Comparison of ENCODE assay signal across 12 mouse cellular contexts in genomic region chr4:118387316-118387715, GRCm38 (mm10).
"Had no signal": no experiment of that assay in that cellular context is flagged by ENCODE, and none has a peak within 500 bp of the region (broad histone marks: within the 10 kb centered on the region; RNA-seq: fewer than 3 reads in every experiment).

No protein-coding gene starts in this region.

- H3K9me3 ChIP-seq: liver, embryonic 13.5 days; midbrain, embryonic 13.5 days had no signal

- DNase-seq: kidney, adult 18-20 months; kidney, adult 9 months; kidney, postnatal 14 days; kidney, postnatal 4 days; left cerebral cortex, postnatal 4 days; liver, embryonic 13.5 days; lung, adult 2 months; thymus, adult 18-20 months; thymus, postnatal 36 days had no signal

- H3K27me3 ChIP-seq: liver, embryonic 13.5 days; midbrain, embryonic 13.5 days had no signal

- H3K27ac ChIP-seq: liver, embryonic 13.5 days; macrophage; midbrain, embryonic 13.5 days had no signal

- H3K4me1 ChIP-seq: liver, embryonic 13.5 days; midbrain, embryonic 13.5 days had no signal

- H3K9ac ChIP-seq: liver, embryonic 13.5 days; midbrain, embryonic 13.5 days had no signal

- H3K4me3 ChIP-seq: liver, embryonic 13.5 days; midbrain, embryonic 13.5 days had no signal

- H3K4me2 ChIP-seq: liver, embryonic 13.5 days; midbrain, embryonic 13.5 days had no signal

- ATAC-seq: midbrain, embryonic 13.5 days; midbrain, embryonic 16.5 days had no signal
